ENCODE assay signal across 11 mouse cellular contexts in the genomic region with DNA sequence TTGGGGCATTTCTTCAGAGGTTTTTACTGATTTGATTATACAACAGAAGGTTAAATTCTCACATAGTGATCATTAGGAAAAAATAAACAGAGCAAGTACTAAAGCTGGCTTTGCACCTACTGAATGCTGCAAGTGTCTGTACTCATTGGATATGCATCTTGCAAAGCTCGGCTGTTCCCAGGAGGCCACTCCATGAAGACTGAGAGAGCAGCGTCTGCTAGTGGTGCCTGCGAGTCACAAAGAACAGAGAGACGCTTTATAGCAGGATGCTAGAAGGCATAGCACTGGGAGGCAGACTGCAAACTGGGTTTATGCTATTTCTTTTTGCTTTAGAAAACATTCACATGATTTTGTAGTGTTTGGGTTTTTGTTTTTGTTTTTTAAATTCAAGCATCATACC.
DNase-seq lines count a peak whose midpoint lies in the region; ATAC-seq and TF ChIP-seq lines count a peak whose summit lies in the region.
"Had no signal": no experiment of that assay in that cellular context is flagged by ENCODE, and none has a peak within 500 bp of the region (broad histone marks: within the 10 kb centered on the region; RNA-seq: fewer than 3 reads in every experiment).

No protein-coding gene starts in this region.

- H3K4me3 ChIP-seq in lung, embryonic 14.5 days (ENCODE audit: low read depth, low read length), result no peak overlapping the region
- no peak overlapping the region for H3K4me3 ChIP-seq in midbrain, embryonic 12.5 days
- H3K4me3 ChIP-seq: megakaryocyte, embryonic 14.5 days; stomach, embryonic 15.5 days had no signal

- no peaks in the 10 kb centered on the region for H3K36me3 ChIP-seq in lung, embryonic 14.5 days (ENCODE audit: insufficient read depth)
- H3K36me3 ChIP-seq in midbrain, embryonic 12.5 days, result no peaks in the 10 kb centered on the region
- H3K36me3 ChIP-seq: stomach, embryonic 15.5 days had no signal

- peak; percentile 11 for DNase-seq in lung, embryonic 14.5 days
- DNase-seq in lung, postnatal 14 days, result no peak
- DNase-seq in layer of hippocampus, adult 11-12 months (ENCODE audit: low spot score), result peak; percentile 56
- DNase-seq in telencephalon, adult 2 months (ENCODE audit: low read depth, low spot score), result peak; percentile 74
- no peak for DNase-seq in kidney, adult 8-10 months
- no peak for DNase-seq in ovary, postnatal 10 days (ENCODE audit: low spot score)
- DNase-seq in heart, postnatal 10 days, result no peak
- DNase-seq: kidney, postnatal 10 days had no signal

- H3K27me3 ChIP-seq in lung, embryonic 14.5 days (ENCODE audit: insufficient read depth, low read length), result no peaks in the 10 kb centered on the region
- H3K27me3 ChIP-seq in midbrain, embryonic 12.5 days, result no peaks in the 10 kb centered on the region
- H3K27me3 ChIP-seq: megakaryocyte, embryonic 14.5 days; stomach, embryonic 15.5 days had no signal

- no peak overlapping the region for H3K9ac ChIP-seq in lung, embryonic 14.5 days
- no peak overlapping the region for H3K9ac ChIP-seq in midbrain, embryonic 12.5 days (replicated peaks)
- H3K9ac ChIP-seq: stomach, embryonic 15.5 days had no signal

- no peak for ATAC-seq in lung, embryonic 14.5 days (ENCODE audit: insufficient read depth)
- ATAC-seq in midbrain, embryonic 12.5 days (ENCODE audit: low FRiP score, low read depth), result peak; percentile 91

- TF ChIP-seq CTCF in lung, embryonic 14.5 days (IDR thresholded peaks at IDR 0.05; ENCODE audit: low read depth), result peak; percentile 9; the same call in 1 of the 2 replicates

- 30% methylated on average over 4 of the region's 4 CpGs for WGBS in lung, embryonic 14.5 days
- WGBS in midbrain, embryonic 12.5 days, result 11% methylated on average over 4 of the region's 4 CpGs

- intact Hi-C loops in heart, postnatal 10 days (cut with DNase I), result no loop called here

- no peak overlapping the region for H3K4me2 ChIP-seq in lung, embryonic 14.5 days
- no peak overlapping the region for H3K4me2 ChIP-seq in midbrain, embryonic 12.5 days (replicated peaks)
- H3K4me2 ChIP-seq: stomach, embryonic 15.5 days had no signal

- no peak overlapping the region for H3K27ac ChIP-seq in lung, embryonic 14.5 days (ENCODE audit: low read depth)
- H3K27ac ChIP-seq in midbrain, embryonic 12.5 days (replicated peaks), result no peak overlapping the region; the same call in 1 of the 2 replicates
- H3K27ac ChIP-seq: stomach, embryonic 15.5 days had no signal

- H3K9me3 ChIP-seq in lung, embryonic 14.5 days (ENCODE audit: low read depth, low read length), result no peaks in the 10 kb centered on the region
- no peaks in the 10 kb centered on the region for H3K9me3 ChIP-seq in midbrain, embryonic 12.5 days
- H3K9me3 ChIP-seq: megakaryocyte, embryonic 14.5 days; stomach, embryonic 15.5 days had no signal

- H3K4me1 ChIP-seq in lung, embryonic 14.5 days (ENCODE audit: insufficient read depth), result no peaks in the 10 kb centered on the region
- H3K4me1 ChIP-seq in midbrain, embryonic 12.5 days, result 0 out of 2 replicates have a peak, but pooled peaks cover 3% of the 10 kb centered on the region
- H3K4me1 ChIP-seq: megakaryocyte, embryonic 14.5 days; stomach, embryonic 15.5 days had no signal

Comparison
In these comparisons a context has a peak if more than half of its experiments do, and no peak if none do; other contexts are left out.
1. DNase-seq: peak in lung, embryonic 14.5 days (single experiment), layer of hippocampus, adult 11-12 months (single experiment) and telencephalon, adult 2 months (single experiment); none in lung, postnatal 14 days (single experiment), kidney, adult 8-10 months (0 of 2), ovary, postnatal 10 days (single experiment) and heart, postnatal 10 days (0 of 2).